Mouse (Mus musculus): Measurements from ENCODE around the gene Kcnc3. TPM values are rescaled to one million over a fixed set of nuclear protein-coding genes. Genes with fewer than 3 reads are reported as not detected.

Kcnc3 gene
- polyA plus RNA-seq, 1 experiment from 2014 or later: 0.17 TPM

- 0 out of 2 replicates have a peak within 1 kb of the TSS, but pooled peaks have one; percentile 15 for H3K27ac ChIP-seq
- H3K4me3 ChIP-seq (replicated peaks): no peak within 1 kb of the TSS
- peaks cover 10% of the 10 kb centered on the region for H3K27me3 ChIP-seq
- H3K4me2 ChIP-seq: 0 out of 2 replicates have a peak within 1 kb of the TSS, but pooled peaks have one; percentile 0
- H3K9me3 ChIP-seq (replicated peaks): no peaks in the 10 kb centered on the region
- ATAC-seq (replicated peaks; ENCODE audit: low FRiP score): peak; percentile 84
- H3K36me3 ChIP-seq: no peaks in the 10 kb centered on the region
- H3K9ac ChIP-seq: no peak within 1 kb of the TSS
- 34% methylated on average over 7 of the region's 7 CpGs for WGBS
- peaks cover 4% of the 10 kb centered on the region; the same call in 1 of the 2 replicates for H3K4me1 ChIP-seq
These were observed 18.2 kb upstream of the Kcnc3 start, which contains the start of gene Napsa for GRCm38 (mm10) chr7:44572213-44572701. Napsa (plus strand) TSS chr7:44572380.

GRCm38 (mm10) chr7:44572956-44573484 lies 17.4 kb upstream of the Kcnc3 start:
- H3K9me3 ChIP-seq (replicated peaks): no peaks in the 10 kb centered on the region
- H3K4me1 ChIP-seq: peaks cover 4% of the 10 kb centered on the region; the same call in 1 of the 2 replicates
- H3K27me3 ChIP-seq: peaks cover 10% of the 10 kb centered on the region
- no peak for ATAC-seq (replicated peaks; ENCODE audit: low FRiP score)
- no peak overlapping the region for H3K4me3 ChIP-seq (replicated peaks)
- H3K4me2 ChIP-seq: 0 out of 2 replicates have a peak overlapping the region, but pooled peaks have one; percentile 0
- H3K36me3 ChIP-seq: no peaks in the 10 kb centered on the region
- 73% methylated on average over 5 of the region's 5 CpGs for WGBS
- H3K27ac ChIP-seq: no peak overlapping the region
- H3K9ac ChIP-seq: no peak overlapping the region

DNA sequence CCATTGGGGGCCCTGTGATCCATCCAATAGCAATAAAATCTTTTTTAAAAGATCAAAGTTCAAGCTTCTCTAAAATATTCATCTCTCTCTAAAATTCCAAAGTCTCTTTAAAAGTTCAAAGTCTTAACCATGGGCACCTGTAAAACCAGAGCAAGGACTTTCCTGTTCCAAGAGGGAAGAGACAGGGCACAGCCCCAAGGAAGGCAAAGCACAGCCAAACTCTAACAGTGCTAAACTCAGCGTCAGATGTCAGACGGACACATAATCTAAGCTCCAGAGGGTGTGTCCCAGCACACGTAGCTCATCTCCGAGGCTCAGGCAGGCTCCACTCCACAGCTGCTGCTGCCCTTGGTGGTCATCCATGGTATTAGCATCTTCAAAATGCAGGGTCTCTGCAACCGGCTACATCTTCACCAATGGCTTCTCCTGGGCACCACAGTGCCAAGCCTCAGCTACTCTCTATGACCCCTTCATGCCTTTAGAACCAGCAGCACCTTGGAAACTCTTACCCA lies 14.1 kb upstream of the Kcnc3 start:
- Histone ChIP-seq H3K4me1 (peaks cover 4% of the 10 kb centered on the region; the same call in 1 of the 2 replicates), H3K9me3 (replicated peaks) (no peaks in the 10 kb centered on the region), H3K36me3 (no peaks in the 10 kb centered on the region), H3K27ac (no peak overlapping the region), H3K27me3 (0 out of 2 replicates have a peak, but pooled peaks cover 9% of the 10 kb centered on the region), H3K4me2 (no peak overlapping the region), H3K4me3 (replicated peaks) (no peak overlapping the region), H3K9ac (no peak overlapping the region)
- 50% methylated on average over 5 of the region's 5 CpGs for WGBS
- ATAC-seq (replicated peaks; ENCODE audit: low FRiP score): no peak

DNA sequence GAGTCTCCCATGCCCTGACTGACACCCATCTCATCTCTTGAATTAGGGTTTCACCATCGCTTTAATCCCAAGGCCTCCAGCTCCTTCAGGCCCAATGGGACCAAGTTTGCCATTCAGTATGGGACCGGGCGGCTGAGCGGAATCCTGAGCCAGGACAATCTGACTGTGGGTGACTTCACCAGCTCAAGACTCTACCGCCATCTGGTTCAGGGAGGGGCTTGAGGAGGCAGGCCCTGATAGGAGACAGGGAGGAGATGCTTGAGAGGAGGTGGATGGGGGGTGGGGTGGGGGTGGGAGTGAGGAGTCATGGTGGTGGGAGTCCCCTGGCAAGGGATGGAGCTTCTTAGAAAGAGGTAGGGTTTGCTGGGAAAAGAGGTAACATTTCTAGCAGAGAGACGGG lies 8.8 kb upstream of the Kcnc3 start:
- Histone ChIP-seq H3K4me1 (peaks cover 3% of the 10 kb centered on the region), H3K9ac (no peak overlapping the region), H3K27me3 (peaks cover 37% of the 10 kb centered on the region), H3K9me3 (replicated peaks) (no peaks in the 10 kb centered on the region), H3K4me3 (replicated peaks) (no peak overlapping the region), H3K4me2 (no peak overlapping the region), H3K36me3 (no peaks in the 10 kb centered on the region), H3K27ac (no peak overlapping the region)
- 79% methylated on average over 6 of the region's 6 CpGs for WGBS
- no peak for ATAC-seq (replicated peaks; ENCODE audit: low FRiP score)

- H3K27ac ChIP-seq: no peak overlapping the region
- H3K4me2 ChIP-seq: no peak overlapping the region
- no peaks in the 10 kb centered on the region for H3K36me3 ChIP-seq
- H3K4me3 ChIP-seq (replicated peaks): no peak overlapping the region
- H3K9ac ChIP-seq: no peak overlapping the region
- H3K27me3 ChIP-seq: peaks cover 48% of the 10 kb centered on the region
- no peaks in the 10 kb centered on the region for H3K9me3 ChIP-seq (replicated peaks)
- 77% methylated on average over 5 of the region's 5 CpGs for WGBS
- peaks cover 11% of the 10 kb centered on the region for H3K4me1 ChIP-seq
- no peak for ATAC-seq (replicated peaks; ENCODE audit: low FRiP score)
These were observed 7.8 kb upstream of the Kcnc3 start for GRCm38 (mm10) chr7:44582709-44583108.

GRCm38 (mm10) chr7:44583146-44583545 lies 7.3 kb upstream of the Kcnc3 start:
- no peak for ATAC-seq (replicated peaks; ENCODE audit: low FRiP score)

DNA sequence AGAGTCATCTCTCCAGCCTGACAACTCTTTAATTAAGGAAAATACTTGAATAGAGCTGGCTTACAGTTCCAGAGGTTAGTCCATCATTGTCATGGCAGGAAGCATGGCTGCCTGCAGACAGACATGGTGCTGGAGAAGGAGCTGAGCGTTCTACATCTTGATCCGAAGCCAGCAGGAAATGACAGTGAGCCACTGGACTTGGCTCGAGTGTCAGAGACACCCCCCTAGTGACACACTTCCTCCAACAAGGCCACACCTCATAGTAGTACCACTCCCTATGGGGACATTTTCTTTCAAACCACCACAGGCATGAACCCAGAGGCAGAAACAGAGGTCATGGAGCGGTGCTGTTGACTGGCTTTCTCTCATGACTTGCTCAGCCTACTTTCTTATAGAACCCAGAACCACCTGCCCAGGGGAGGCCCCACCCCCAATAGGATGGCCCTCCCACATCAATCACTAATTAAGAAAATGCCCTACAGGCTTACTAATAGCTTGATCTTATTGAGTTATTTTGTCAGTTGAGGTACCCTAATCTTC lies 6.1 kb upstream of the Kcnc3 start:
- peaks cover 24% of the 10 kb centered on the region for H3K4me1 ChIP-seq
- no peaks in the 10 kb centered on the region for H3K36me3 ChIP-seq
- no peak overlapping the region for H3K4me3 ChIP-seq (replicated peaks)
- H3K4me2 ChIP-seq: no peak overlapping the region
- H3K9me3 ChIP-seq (replicated peaks): no peaks in the 10 kb centered on the region
- ATAC-seq (replicated peaks; ENCODE audit: low FRiP score): no peak
- WGBS: 78% methylated on average over 4 of the region's 4 CpGs
- no peak overlapping the region for H3K9ac ChIP-seq
- H3K27ac ChIP-seq: no peak overlapping the region
- H3K27me3 ChIP-seq: peaks cover 64% of the 10 kb centered on the region

More at GRCm38 (mm10) chr7:44583146-44583545, 7.3 kb upstream of the Kcnc3 start:
- Histone ChIP-seq H3K4me2 (no peak overlapping the region), H3K9me3 (replicated peaks) (no peaks in the 10 kb centered on the region), H3K36me3 (no peaks in the 10 kb centered on the region), H3K27me3 (peaks cover 53% of the 10 kb centered on the region), H3K9ac (no peak overlapping the region), H3K4me1 (peaks cover 12% of the 10 kb centered on the region), H3K4me3 (replicated peaks) (no peak overlapping the region), H3K27ac (no peak overlapping the region)
- 93% methylated on average over 1 of the region's 1 CpGs for WGBS

DNA sequence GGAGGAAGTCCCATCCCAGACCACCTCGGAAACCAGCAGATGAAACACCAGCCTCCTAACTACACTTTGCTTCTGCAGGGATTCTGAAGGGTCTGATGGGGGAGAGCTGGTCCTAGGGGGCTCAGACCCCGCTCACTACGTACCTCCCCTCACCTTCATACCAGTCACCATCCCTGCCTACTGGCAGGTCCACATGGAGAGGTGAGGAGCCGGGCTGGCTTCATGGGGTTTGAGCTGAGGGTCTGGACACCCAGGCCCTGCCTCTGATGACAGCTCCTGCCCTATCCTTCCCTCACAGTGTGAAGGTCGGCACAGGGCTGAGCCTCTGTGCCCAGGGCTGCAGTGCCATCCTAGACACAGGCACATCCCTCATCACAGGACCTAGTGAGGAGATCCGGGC lies 5.5 kb upstream of the Kcnc3 start:
- Histone ChIP-seq H3K27ac (no peak overlapping the region), H3K27me3 (peaks cover 70% of the 10 kb centered on the region), H3K36me3 (no peaks in the 10 kb centered on the region), H3K9me3 (replicated peaks) (no peaks in the 10 kb centered on the region), H3K4me2 (no peak overlapping the region), H3K4me3 (replicated peaks) (no peak overlapping the region), H3K9ac (no peak overlapping the region), H3K4me1 (peaks cover 29% of the 10 kb centered on the region)
- 90% methylated on average over 6 of the region's 6 CpGs for WGBS
- ATAC-seq (replicated peaks; ENCODE audit: low FRiP score): no peak

- no peak overlapping the region for H3K4me2 ChIP-seq
- no peak overlapping the region for H3K9ac ChIP-seq
- no peak for ATAC-seq (replicated peaks; ENCODE audit: low FRiP score)
- H3K36me3 ChIP-seq: no peaks in the 10 kb centered on the region
- no peaks in the 10 kb centered on the region for H3K9me3 ChIP-seq (replicated peaks)
- no peak overlapping the region for H3K27ac ChIP-seq
- peaks cover 75% of the 10 kb centered on the region for H3K27me3 ChIP-seq
- H3K4me1 ChIP-seq: peaks cover 35% of the 10 kb centered on the region
- 95% methylated on average over 6 of the region's 6 CpGs for WGBS
- H3K4me3 ChIP-seq (replicated peaks): no peak overlapping the region
These were observed 4.9 kb upstream of the Kcnc3 start for GRCm38 (mm10) chr7:44585606-44586005.

DNA sequence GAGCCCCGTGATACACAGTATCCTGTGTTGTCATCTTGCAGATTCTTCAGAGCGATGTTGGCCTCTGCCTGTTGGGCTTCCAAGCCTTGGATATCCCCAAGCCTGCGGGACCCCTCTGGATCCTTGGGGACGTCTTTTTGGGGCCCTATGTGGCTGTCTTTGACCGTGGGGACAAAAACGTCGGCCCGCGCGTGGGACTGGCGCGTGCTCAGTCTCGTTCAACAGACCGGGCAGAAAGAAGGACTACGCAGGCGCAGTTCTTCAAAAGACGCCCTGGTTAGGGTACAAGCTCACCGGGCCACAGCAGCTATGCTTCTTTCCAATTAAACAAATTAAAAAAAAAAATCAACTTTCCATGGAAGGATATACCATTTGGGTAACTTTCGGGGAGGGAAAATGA lies 3.9 kb upstream of the Kcnc3 start:
- Histone ChIP-seq H3K27me3 (peaks cover 76% of the 10 kb centered on the region), H3K9me3 (replicated peaks) (no peaks in the 10 kb centered on the region), H3K9ac (no peak overlapping the region), H3K4me2 (peak overlapping the region; percentile 61), H3K27ac (no peak overlapping the region), H3K36me3 (no peaks in the 10 kb centered on the region), H3K4me3 (replicated peaks) (peak overlapping the region; percentile 34), H3K4me1 (peaks cover 44% of the 10 kb centered on the region)
- WGBS: 15% methylated on average over 19 of the region's 19 CpGs
- no peak for ATAC-seq (replicated peaks; ENCODE audit: low FRiP score)

- peaks cover 46% of the 10 kb centered on the region for H3K4me1 ChIP-seq
- no peaks in the 10 kb centered on the region for H3K36me3 ChIP-seq
- peaks cover 80% of the 10 kb centered on the region for H3K27me3 ChIP-seq
- H3K4me2 ChIP-seq: peak overlapping the region; percentile 61
- no peak for ATAC-seq (replicated peaks; ENCODE audit: low FRiP score)
- no peaks in the 10 kb centered on the region for H3K9me3 ChIP-seq (replicated peaks)
- H3K4me3 ChIP-seq (replicated peaks): peak overlapping the region; percentile 34
- WGBS: under 1% methylated on average over 18 of the region's 18 CpGs
- H3K9ac ChIP-seq: 0 out of 2 replicates have a peak overlapping the region, but pooled peaks have one; percentile 7
- no peak overlapping the region for H3K27ac ChIP-seq
These were observed 3.5 kb upstream of the Kcnc3 start for GRCm38 (mm10) chr7:44586930-44587329.

DNA sequence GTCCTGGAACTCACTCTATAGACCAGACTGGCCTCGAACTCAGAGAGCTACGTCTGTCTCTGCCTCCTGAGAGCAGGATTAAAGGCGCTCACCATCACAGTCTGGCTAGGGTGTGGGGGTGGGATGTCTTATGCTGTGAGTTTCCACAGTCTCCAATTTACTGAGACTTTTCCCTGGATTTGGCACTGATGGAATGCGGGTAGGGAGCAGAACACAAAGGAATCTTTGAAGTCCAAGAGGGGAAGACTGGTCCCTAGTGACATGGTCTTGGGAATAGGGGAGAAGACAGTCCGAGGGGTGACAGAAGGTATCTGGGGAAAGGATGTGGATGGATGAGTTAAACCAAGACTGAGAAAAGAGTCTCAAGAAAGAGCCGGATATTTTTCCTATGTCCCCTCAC lies 2.8 kb upstream of the Kcnc3 start:
- WGBS: 38% methylated on average over 6 of the region's 6 CpGs
- no peak for ATAC-seq (replicated peaks; ENCODE audit: low FRiP score)
- H3K9ac ChIP-seq: no peak overlapping the region
- H3K4me1 ChIP-seq: peaks cover 46% of the 10 kb centered on the region
- H3K4me3 ChIP-seq (replicated peaks): no peak overlapping the region; the same call in 1 of the 2 replicates
- peaks cover 85% of the 10 kb centered on the region for H3K27me3 ChIP-seq
- no peaks in the 10 kb centered on the region for H3K9me3 ChIP-seq (replicated peaks)
- peak overlapping the region; percentile 97 for H3K4me2 ChIP-seq
- no peak overlapping the region for H3K27ac ChIP-seq
- H3K36me3 ChIP-seq: no peaks in the 10 kb centered on the region
